Mouse (Mus musculus) urinary bladder, postnatal 4 days (tissue): ENCODE measurements at regions not wholly inside any gene's neighbourhood (a gene's known extent, or its start where the extent isn't known, plus 50 kb on each side); places are given as distances from the start of the nearest gene placed in this dataset.

Experiments used
- DNase-seq, 2 experiments: peaks; one replicate each; pipeline ENCODE4 v3.0.0; 2021 to 2022; ENCODE audit warnings: low spot score in 2 of 2

- peak in 1 of 2 experiments; percentile 61 for DNase-seq
Observed at GRCm38 (mm10) chrX:34333150-34333549, 94.6 kb upstream of the Spin2g start.

- peak in 1 of 2 experiments; percentile 67 for DNase-seq
Observed at GRCm38 (mm10) chrX:34325173-34325572, 86.6 kb upstream of the Spin2g start.

- peak in 1 of 2 experiments; percentile 63 for DNase-seq
Observed at GRCm38 (mm10) chrX:34317727-34318126, 79.2 kb upstream of the Spin2g start.

GRCm38 (mm10) chrX:34314139-34314538, 75.6 kb upstream of the Spin2g start:
- DNase-seq: peak in 1 of 2 experiments; percentile 62
